Mouse (Mus musculus) lung, postnatal 0 days (tissue): Measurements from ENCODE around the gene Stxbp5.

Source experiments
- CTCF ChIP-seq: IDR thresholded peaks from 2 replicates; pipeline ENCODE4 v1.5.1; 2016; ENCODE audit warnings: antibody characterized with exemption, mild to moderate bottlenecking
- EP300 ChIP-seq: IDR thresholded peaks from 2 replicates; pipeline ENCODE4 v1.6.1; 2016; ENCODE audit warnings: antibody characterized with exemption, mild to moderate bottlenecking, control low read depth

- TF ChIP-seq CTCF (no peak), EP300 (no peak)
These were observed 11.5 kb upstream of the Stxbp5 start for GRCm38 (mm10) chr10:9912395-9912794.
